Mouse (Mus musculus): ENCODE measurements around the gene Gm49388.

Gene Gm49388

GRCm38 (mm10) chr7:127842001-127842718 is 56.8 kb downstream of the Gm49388 start:
- DNase-seq: peak; percentile 90 to 94

- DNase-seq: no peak
Observed at GRCm38 (mm10) chr7:127849973-127850875, 64.8 kb downstream of the Gm49388 start.

GRCm38 (mm10) chr7:127850906-127851305 is 65.5 kb downstream of the Gm49388 start:
- DNase-seq: no peak
